26 mouse cellular contexts compared by ENCODE assay signal in the genomic region with DNA sequence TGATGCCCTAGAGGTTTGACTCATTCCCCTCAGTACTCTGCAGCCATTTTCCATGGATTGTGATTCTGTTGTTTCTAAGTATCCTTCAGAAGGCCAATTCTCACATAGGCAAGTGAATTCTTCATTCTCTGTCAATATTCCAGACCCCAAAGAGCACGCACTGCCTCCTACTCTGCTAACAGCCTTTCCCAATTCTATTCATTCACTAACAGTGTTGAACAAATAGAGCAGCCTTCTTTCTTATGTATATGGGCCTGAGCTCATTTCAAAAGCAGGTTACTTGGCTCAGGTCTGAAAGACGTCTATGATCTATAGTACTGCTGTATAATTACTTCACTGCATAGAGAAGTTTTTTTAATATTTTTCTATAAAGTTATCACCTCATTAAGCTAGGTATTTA. TPM values are rescaled to one million over a fixed set of nuclear protein-coding genes. Genes with fewer than 3 reads are reported as not detected.
A peak's percentile ranks its signal among the peaks of the same experiment; 100 is the strongest.
DNase-seq lines count a peak whose midpoint lies in the region; ATAC-seq and TF ChIP-seq lines count a peak whose summit lies in the region.
"Had no signal": no experiment of that assay in that cellular context is flagged by ENCODE, and none has a peak within 500 bp of the region (broad histone marks: within the 10 kb centered on the region; RNA-seq: fewer than 3 reads in every experiment).

No protein-coding gene starts in this region.

- TF ChIP-seq CTCF in midbrain, postnatal 0 days (IDR thresholded peaks at IDR 0.05): no peak

- H3K9ac ChIP-seq in forebrain, embryonic 11.5 days (ENCODE audit: low read length): no peak overlapping the region
- no peak overlapping the region for H3K9ac ChIP-seq in midbrain, embryonic 11.5 days (ENCODE audit: low read length)
- no peak overlapping the region for H3K9ac ChIP-seq in midbrain, postnatal 0 days (replicated peaks; ENCODE audit: low read length, poor library complexity, severe bottlenecking)
- H3K9ac ChIP-seq in midbrain, embryonic 14.5 days (replicated peaks; ENCODE audit: low read length): no peak overlapping the region
- H3K9ac ChIP-seq in midbrain, embryonic 16.5 days (ENCODE audit: low read depth, low read length): no peak overlapping the region
- H3K9ac ChIP-seq: embryonic facial prominence, embryonic 13.5 days; hindbrain, embryonic 12.5 days; hindbrain, embryonic 15.5 days had no signal

- no peaks in the 10 kb centered on the region for H3K4me1 ChIP-seq in forebrain, embryonic 11.5 days (replicated peaks; ENCODE audit: control insufficient read depth, insufficient read depth, low read length)
- peaks cover 6% of the 10 kb centered on the region for H3K4me1 ChIP-seq in forebrain, embryonic 10.5 days
- H3K4me1 ChIP-seq in midbrain, embryonic 11.5 days (ENCODE audit: control insufficient read depth, insufficient read depth, low read length): peaks cover 4% of the 10 kb centered on the region; the same call in 1 of the 2 replicates
- H3K4me1 ChIP-seq in midbrain, postnatal 0 days (ENCODE audit: insufficient read depth, low read length): no peaks in the 10 kb centered on the region
- 0 out of 2 replicates have a peak, but pooled peaks cover 3% of the 10 kb centered on the region for H3K4me1 ChIP-seq in midbrain, embryonic 14.5 days (ENCODE audit: control insufficient read depth, insufficient read depth, low read length)
- H3K4me1 ChIP-seq in midbrain, embryonic 16.5 days (ENCODE audit: control insufficient read depth, insufficient read depth, low read length): no peaks in the 10 kb centered on the region
- H3K4me1 ChIP-seq: embryonic facial prominence, embryonic 10.5 days; embryonic facial prominence, embryonic 13.5 days; hindbrain, embryonic 15.5 days had no signal

- H3K27ac ChIP-seq in forebrain, embryonic 11.5 days (ENCODE audit: low read depth, low read length): no peak overlapping the region
- H3K27ac ChIP-seq in forebrain, embryonic 10.5 days: no peak overlapping the region
- no peak overlapping the region for H3K27ac ChIP-seq in midbrain, embryonic 11.5 days (ENCODE audit: low read depth, low read length)
- H3K27ac ChIP-seq in midbrain, postnatal 0 days (ENCODE audit: low read depth, low read length): no peak overlapping the region
- no peak overlapping the region for H3K27ac ChIP-seq in midbrain, embryonic 14.5 days (replicated peaks; ENCODE audit: low read depth, low read length)
- H3K27ac ChIP-seq in midbrain, embryonic 16.5 days (ENCODE audit: low read length): no peak overlapping the region
- H3K27ac ChIP-seq: embryonic facial prominence, embryonic 10.5 days; embryonic facial prominence, embryonic 13.5 days; gastrocnemius, adult 2 months; hindbrain, embryonic 12.5 days; hindbrain, embryonic 15.5 days had no signal

- DNase-seq in forebrain, embryonic 11.5 days (ENCODE audit: low spot score): no peak
- no peak for DNase-seq in forebrain, embryonic 10.5 days (ENCODE audit: extremely low spot score, low spot score)
- no peak for DNase-seq in midbrain, embryonic 11.5 days (ENCODE audit: low spot score, missing footprints)
- no peak for DNase-seq in midbrain, postnatal 0 days (ENCODE audit: low spot score)
- DNase-seq in midbrain, embryonic 14.5 days: no peak
- DNase-seq in right cerebral cortex, postnatal 10 days (ENCODE audit: low spot score in 2 of 2): no peak
- no peak for DNase-seq in MN1 (ENCODE audit: low spot score)
- DNase-seq: adrenal gland, adult 2 months; adrenal gland, postnatal 14 days; cerebellum, adult 11-12 months; cerebellum, adult 8-10 months; cerebellum, postnatal 10 days; cerebellum, postnatal 36 days; embryo, embryonic 11 days; gastrocnemius, adult 2 months; gastrocnemius, postnatal 14 days; heart, adult 11 months had no signal

- H3K36me3 ChIP-seq in forebrain, embryonic 11.5 days (ENCODE audit: control insufficient read depth, insufficient read depth, low read length): no peaks in the 10 kb centered on the region
- H3K36me3 ChIP-seq in forebrain, embryonic 10.5 days (replicated peaks): no peaks in the 10 kb centered on the region
- H3K36me3 ChIP-seq in midbrain, embryonic 11.5 days (ENCODE audit: control insufficient read depth, insufficient read depth, low read length): no peaks in the 10 kb centered on the region
- no peaks in the 10 kb centered on the region for H3K36me3 ChIP-seq in midbrain, postnatal 0 days (ENCODE audit: insufficient read depth, low read length)
- no peaks in the 10 kb centered on the region for H3K36me3 ChIP-seq in midbrain, embryonic 14.5 days (ENCODE audit: control insufficient read depth, insufficient read depth, low read length)
- no peaks in the 10 kb centered on the region for H3K36me3 ChIP-seq in midbrain, embryonic 16.5 days (ENCODE audit: control insufficient read depth, insufficient read depth, low read length)
- H3K36me3 ChIP-seq: embryonic facial prominence, embryonic 10.5 days; embryonic facial prominence, embryonic 13.5 days; hindbrain, embryonic 12.5 days; hindbrain, embryonic 15.5 days had no signal

- no peaks in the 10 kb centered on the region for H3K9me3 ChIP-seq in forebrain, embryonic 11.5 days (ENCODE audit: control insufficient read depth, low read length)
- no peaks in the 10 kb centered on the region for H3K9me3 ChIP-seq in forebrain, embryonic 10.5 days
- H3K9me3 ChIP-seq in midbrain, embryonic 11.5 days (ENCODE audit: control insufficient read depth, low read length): no peaks in the 10 kb centered on the region
- H3K9me3 ChIP-seq in midbrain, postnatal 0 days (ENCODE audit: low read length): no peaks in the 10 kb centered on the region
- no peaks in the 10 kb centered on the region for H3K9me3 ChIP-seq in midbrain, embryonic 14.5 days (ENCODE audit: control insufficient read depth, low read length)
- no peaks in the 10 kb centered on the region for H3K9me3 ChIP-seq in midbrain, embryonic 16.5 days (replicated peaks; ENCODE audit: control insufficient read depth, low read length, poor library complexity, severe bottlenecking)
- H3K9me3 ChIP-seq: embryonic facial prominence, embryonic 10.5 days; embryonic facial prominence, embryonic 13.5 days; hindbrain, embryonic 12.5 days; hindbrain, embryonic 15.5 days had no signal

- ATAC-seq in forebrain, embryonic 11.5 days (replicated peaks; ENCODE audit: low FRiP score): peak; percentile 64
- ATAC-seq in midbrain, embryonic 11.5 days (ENCODE audit: low FRiP score): peak; percentile 59; the same call in 1 of the 2 replicates
- ATAC-seq in midbrain, postnatal 0 days (ENCODE audit: low FRiP score): no peak
- 0 out of 2 replicates have a peak, but pooled peaks have one; percentile 17 for ATAC-seq in midbrain, embryonic 14.5 days (ENCODE audit: low FRiP score, low TSS enrichment)
- no peak for ATAC-seq in midbrain, embryonic 16.5 days
- ATAC-seq: Patski had no signal

- H3K4me2 ChIP-seq in forebrain, embryonic 11.5 days (ENCODE audit: low read depth, low read length, severe bottlenecking): no peak overlapping the region
- no peak overlapping the region for H3K4me2 ChIP-seq in midbrain, embryonic 11.5 days
- no peak overlapping the region for H3K4me2 ChIP-seq in midbrain, postnatal 0 days (ENCODE audit: low read depth, low read length, poor library complexity, severe bottlenecking)
- H3K4me2 ChIP-seq in midbrain, embryonic 14.5 days (ENCODE audit: low read length): no peak overlapping the region
- no peak overlapping the region for H3K4me2 ChIP-seq in midbrain, embryonic 16.5 days (ENCODE audit: low read length)
- H3K4me2 ChIP-seq: embryonic facial prominence, embryonic 13.5 days; heart, embryonic 11.5 days; hindbrain, embryonic 12.5 days; hindbrain, embryonic 15.5 days had no signal

- H3K4me3 ChIP-seq in forebrain, embryonic 11.5 days (ENCODE audit: low read depth, low read length): no peak overlapping the region
- H3K4me3 ChIP-seq in forebrain, embryonic 10.5 days: no peak overlapping the region
- no peak overlapping the region for H3K4me3 ChIP-seq in midbrain, embryonic 11.5 days (ENCODE audit: low read depth, low read length)
- H3K4me3 ChIP-seq in midbrain, postnatal 0 days (ENCODE audit: low read depth, low read length): no peak overlapping the region
- no peak overlapping the region for H3K4me3 ChIP-seq in midbrain, embryonic 14.5 days (replicated peaks; ENCODE audit: low read depth, low read length)
- H3K4me3 ChIP-seq in midbrain, embryonic 16.5 days (ENCODE audit: low read depth, low read length): no peak overlapping the region
- H3K4me3 ChIP-seq: embryonic facial prominence, embryonic 10.5 days; embryonic facial prominence, embryonic 13.5 days; erythroblast, embryonic 14.5 days; gastrocnemius, adult 2 months; hindbrain, embryonic 12.5 days; hindbrain, embryonic 15.5 days had no signal

- 29% methylated on average over 2 of the region's 2 CpGs for WGBS in forebrain, embryonic 11.5 days
- WGBS in forebrain, embryonic 10.5 days: 54% methylated on average over 2 of the region's 2 CpGs
- WGBS in midbrain, embryonic 11.5 days: 36% methylated on average over 2 of the region's 2 CpGs
- WGBS in midbrain, postnatal 0 days: 19% methylated on average over 2 of the region's 2 CpGs
- 8% methylated on average over 2 of the region's 2 CpGs for WGBS in midbrain, embryonic 14.5 days
- WGBS in midbrain, embryonic 16.5 days: 19% methylated on average over 2 of the region's 2 CpGs

- no peaks in the 10 kb centered on the region for H3K27me3 ChIP-seq in forebrain, embryonic 11.5 days (ENCODE audit: control insufficient read depth, insufficient read depth, low read length)
- H3K27me3 ChIP-seq in forebrain, embryonic 10.5 days (ENCODE audit: poor library complexity, severe bottlenecking): no peaks in the 10 kb centered on the region
- H3K27me3 ChIP-seq in midbrain, embryonic 11.5 days (ENCODE audit: control insufficient read depth, insufficient read depth, low read length): no peaks in the 10 kb centered on the region
- H3K27me3 ChIP-seq in midbrain, postnatal 0 days (ENCODE audit: insufficient read depth, low read length): no peaks in the 10 kb centered on the region
- no peaks in the 10 kb centered on the region for H3K27me3 ChIP-seq in midbrain, embryonic 14.5 days (ENCODE audit: control insufficient read depth, insufficient read depth, low read length)
- no peaks in the 10 kb centered on the region for H3K27me3 ChIP-seq in midbrain, embryonic 16.5 days (ENCODE audit: control insufficient read depth, insufficient read depth, low read depth, low read length)
- H3K27me3 ChIP-seq: embryonic facial prominence, embryonic 13.5 days; hindbrain, embryonic 12.5 days; hindbrain, embryonic 15.5 days; Patski had no signal

RNA-seq across cellular contexts. Expression of gene Pcdh18, which starts 50.6 kb away (rescaled TPM):
- 68.4 and 71.7 TPM in 2 replicates for polyA plus RNA-seq in forebrain, embryonic 11.5 days (2014; fragmentation: Nextera tagmentation; extraction: Ambion mirVana)
- polyA plus RNA-seq in forebrain, embryonic 10.5 days (2016; fragmentation: Nextera tagmentation; extraction: Ambion mirVana): 57.9 and 59.5 TPM in 2 replicates
- polyA plus RNA-seq in midbrain, embryonic 11.5 days (2014; fragmentation: Nextera tagmentation; extraction: Ambion mirVana): 85.0 and 87.9 TPM in 2 replicates
- total RNA-seq in midbrain, postnatal 0 days (2014; rRNA removed): 68.7 and 69.7 TPM in 2 replicates
- polyA plus RNA-seq in midbrain, postnatal 0 days (2015; fragmentation: Nextera tagmentation; extraction: Ambion mirVana): 26.0 and 27.6 TPM in 2 replicates
- 32.3 and 53.3 TPM in 2 replicates for polyA plus RNA-seq in midbrain, embryonic 14.5 days (2014; fragmentation: Nextera tagmentation; extraction: Ambion mirVana)
- polyA plus RNA-seq in midbrain, embryonic 16.5 days (2015; fragmentation: Nextera tagmentation; extraction: Ambion mirVana): 39.3 and 43.7 TPM in 2 replicates
- total RNA-seq: hematopoietic stem cell, adult 5-6 weeks had no signal
- polyA plus RNA-seq: erythroblast, embryonic 14.5 days had no signal

Comparison
In these comparisons a context has a peak if more than half of its experiments do, and no peak if none do; other contexts are left out.
1. ATAC-seq: peak in forebrain, embryonic 11.5 days (single experiment), midbrain, embryonic 11.5 days (single experiment) and midbrain, embryonic 14.5 days (single experiment); none in midbrain, postnatal 0 days (single experiment) and midbrain, embryonic 16.5 days (single experiment).